Mouse (Mus musculus) 416B (cell line): ENCODE data around the gene Vipas39.

Source experiments
- DNase-seq: peaks from one replicate; pipeline ENCODE4 v3.0.0; 2011; ENCODE audit warnings: low read depth

The Vipas39 gene

DNA sequence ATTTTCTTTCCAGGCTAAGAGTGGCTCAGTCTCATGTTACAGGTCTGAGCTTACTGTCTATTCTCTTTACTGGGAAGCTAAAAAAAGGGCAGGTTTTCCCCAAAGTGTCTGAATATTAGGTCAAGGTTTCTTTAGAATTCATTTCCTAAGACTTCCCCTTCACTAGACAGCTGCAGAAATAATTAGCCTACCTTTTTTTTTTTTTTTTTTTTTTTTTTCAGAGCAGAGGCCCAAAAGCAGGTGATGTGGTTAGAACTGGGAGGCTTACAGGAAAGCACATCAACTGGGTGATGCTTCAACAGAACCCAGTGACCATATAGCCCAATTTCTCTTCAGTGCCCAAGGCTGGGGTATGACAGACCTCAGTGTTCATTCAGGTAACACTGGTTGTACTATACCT, 69.7 kb downstream of the Vipas39 start:
- no peak for DNase-seq

DNA sequence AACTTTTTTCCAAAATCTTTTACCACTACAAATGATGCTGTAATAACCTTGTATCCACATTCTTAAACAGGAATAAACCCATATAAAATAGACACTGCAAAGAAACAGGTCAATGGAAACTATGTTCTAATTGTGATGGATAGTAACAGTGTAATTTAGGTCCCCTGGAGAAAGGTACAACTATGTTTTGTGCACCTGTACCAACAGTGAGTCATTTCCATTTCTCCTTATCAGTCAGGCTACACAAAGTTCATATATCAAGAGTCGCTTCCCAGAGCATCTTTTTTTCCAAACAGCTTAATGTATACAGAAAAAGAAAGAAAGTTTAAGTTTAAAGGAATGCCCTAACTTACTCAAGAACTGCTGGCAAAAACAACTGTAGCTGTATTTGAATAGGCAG, 71.0 kb downstream of the Vipas39 start:
- DNase-seq: no peak

DNA sequence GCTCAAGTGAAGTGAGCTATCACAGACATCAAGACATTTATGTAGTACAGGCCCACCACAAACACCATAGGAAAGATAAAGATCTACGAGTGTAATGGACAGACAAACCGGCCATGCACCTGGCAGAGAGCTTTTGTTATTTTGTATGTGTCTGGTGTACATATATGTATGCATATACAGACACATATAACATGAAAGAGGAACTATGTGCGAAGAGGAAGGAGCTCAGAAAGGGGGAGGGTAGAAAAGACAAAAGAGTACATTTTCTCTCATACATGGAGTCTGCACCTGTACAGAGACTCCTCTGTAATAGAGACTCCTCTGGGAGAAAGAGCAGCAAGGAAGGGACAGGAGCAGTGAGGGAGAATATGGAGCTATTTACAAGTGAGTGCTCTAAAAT, 73.0 kb downstream of the Vipas39 start:
- no peak for DNase-seq
